Mouse (Mus musculus): ENCODE results near the gene 1110008P14Rik. TPM values are rescaled to one million over a fixed set of nuclear protein-coding genes. Genes with fewer than 3 reads are reported as not detected.

The 1110008P14Rik gene
- polyA plus RNA-seq, 1 experiment from 2014 or later: 34.0 TPM

DNA sequence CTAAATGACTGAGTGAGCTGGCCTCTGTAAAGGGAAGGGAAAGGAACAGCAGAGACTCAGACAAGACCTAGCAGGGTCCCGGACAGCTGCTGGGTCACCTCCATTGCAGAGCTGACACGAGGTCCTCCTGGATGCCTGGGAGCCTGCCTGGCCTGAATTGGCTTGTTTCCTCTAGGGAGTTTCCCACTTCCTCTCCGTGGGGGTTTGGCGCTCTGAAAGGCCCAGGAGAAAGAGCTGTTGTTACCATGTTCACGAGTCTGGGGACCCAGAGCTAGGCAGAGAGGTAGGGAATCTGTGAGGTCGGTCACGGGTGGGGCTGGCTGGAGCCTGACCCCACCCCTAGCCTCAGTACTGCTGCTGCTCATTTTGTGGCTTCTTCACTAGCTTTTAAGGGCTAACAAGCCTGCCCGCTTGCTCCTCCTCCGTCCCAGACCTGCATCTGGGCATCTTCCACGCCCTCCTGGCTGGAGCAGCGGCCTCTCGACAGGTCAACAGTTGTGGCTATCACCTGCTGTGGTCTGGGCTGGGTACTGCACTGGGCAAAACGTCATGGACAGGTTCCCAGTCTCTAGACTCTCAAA lies 31.2 kb downstream of the 1110008P14Rik start:
- Histone ChIP-seq H3K9me3 (ENCODE audit: control insufficient read depth, low read length) (no peaks in the 10 kb centered on the region), H3K4me1 (replicated peaks; ENCODE audit: control insufficient read depth, insufficient read depth, low read length) (peaks cover 11% of the 10 kb centered on the region), H3K4me2 (ENCODE audit: low read depth, low read length) (no peak overlapping the region), H3K9ac (ENCODE audit: low read length) (no peak overlapping the region), H3K36me3 (ENCODE audit: control insufficient read depth, insufficient read depth, low read length) (no peaks in the 10 kb centered on the region), H3K27me3 (ENCODE audit: control insufficient read depth, insufficient read depth, low read depth, low read length) (no peaks in the 10 kb centered on the region), H3K27ac (ENCODE audit: low read length) (no peak overlapping the region), H3K4me3 (ENCODE audit: low read length) (no peak overlapping the region)
- 50% methylated on average over 13 of the region's 13 CpGs for WGBS
- ATAC-seq (ENCODE audit: low read depth): no peak

DNA sequence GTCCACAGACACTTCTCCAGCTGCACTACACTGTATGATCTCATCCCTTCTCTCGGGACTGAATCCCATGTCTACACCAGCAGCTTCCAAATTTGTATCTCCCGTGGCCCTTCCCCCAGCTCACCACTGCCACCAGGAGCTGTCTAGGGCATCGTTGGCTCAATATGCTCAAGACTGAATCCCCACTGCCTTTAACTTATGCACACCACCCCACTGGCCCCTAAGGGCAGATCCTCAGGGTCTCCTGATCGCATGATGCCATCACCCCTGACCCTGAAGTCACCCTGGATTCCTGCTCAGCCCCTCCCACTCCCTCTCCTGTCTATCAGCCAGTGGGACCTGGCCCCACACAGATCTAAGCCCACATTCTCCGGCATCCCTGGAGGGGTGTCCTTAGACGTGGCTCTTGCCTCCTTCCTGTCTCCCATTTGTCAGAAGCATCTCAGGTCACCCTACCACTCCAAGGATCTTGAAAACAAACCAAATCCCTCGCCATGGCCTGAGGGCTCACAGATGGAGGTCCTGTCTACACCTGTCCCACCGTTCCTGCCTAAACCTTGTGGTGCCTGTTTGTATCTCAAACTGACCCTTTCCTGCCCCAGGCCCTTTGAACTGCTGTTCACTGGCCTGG lies 32.0 kb downstream of the 1110008P14Rik start:
- no peaks in the 10 kb centered on the region for H3K9me3 ChIP-seq (ENCODE audit: control insufficient read depth, low read length)
- ATAC-seq (ENCODE audit: low read depth): no peak
- H3K36me3 ChIP-seq (ENCODE audit: control insufficient read depth, insufficient read depth, low read length): no peaks in the 10 kb centered on the region
- no peak overlapping the region for H3K4me2 ChIP-seq (ENCODE audit: low read depth, low read length)
- H3K9ac ChIP-seq (ENCODE audit: low read length): no peak overlapping the region
- 45% methylated on average over 8 of the region's 8 CpGs for WGBS
- H3K4me3 ChIP-seq (ENCODE audit: low read length): no peak overlapping the region
- H3K27me3 ChIP-seq (ENCODE audit: control insufficient read depth, insufficient read depth, low read depth, low read length): no peaks in the 10 kb centered on the region
- peaks cover 11% of the 10 kb centered on the region for H3K4me1 ChIP-seq (replicated peaks; ENCODE audit: control insufficient read depth, insufficient read depth, low read length)
- no peak overlapping the region for H3K27ac ChIP-seq (ENCODE audit: low read length)

DNA sequence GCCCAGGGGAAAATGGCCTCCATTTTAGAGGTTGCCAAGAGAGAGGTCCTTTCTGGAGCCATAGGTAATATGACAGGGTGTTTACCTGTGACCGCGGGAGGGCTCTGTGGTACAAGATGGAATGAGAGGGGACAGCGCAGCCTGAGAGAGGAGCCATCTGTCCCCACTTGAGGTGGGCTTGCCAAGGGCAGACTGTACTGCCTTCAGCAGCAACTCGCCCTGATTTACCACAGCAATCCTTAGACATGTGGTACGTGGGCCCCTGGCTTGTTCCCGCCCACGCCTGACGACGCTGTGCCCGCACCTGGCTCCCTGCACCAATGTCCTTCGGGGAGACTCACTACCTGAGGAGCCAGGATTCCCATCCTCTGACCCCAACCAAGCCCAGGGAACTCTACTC lies 33.4 kb downstream of the 1110008P14Rik start:
- no peaks in the 10 kb centered on the region for H3K36me3 ChIP-seq (ENCODE audit: control insufficient read depth, insufficient read depth, low read length)
- H3K4me1 ChIP-seq (replicated peaks; ENCODE audit: control insufficient read depth, insufficient read depth, low read length): peaks cover 6% of the 10 kb centered on the region
- WGBS: 76% methylated on average over 11 of the region's 11 CpGs
- no peaks in the 10 kb centered on the region for H3K27me3 ChIP-seq (ENCODE audit: control insufficient read depth, insufficient read depth, low read depth, low read length)
- no peak overlapping the region for H3K27ac ChIP-seq (ENCODE audit: low read length)
- no peak overlapping the region for H3K9ac ChIP-seq (ENCODE audit: low read length)
- no peak overlapping the region for H3K4me3 ChIP-seq (ENCODE audit: low read length)
- no peak overlapping the region for H3K4me2 ChIP-seq (ENCODE audit: low read depth, low read length)
- ATAC-seq (ENCODE audit: low read depth): no peak
- H3K9me3 ChIP-seq (ENCODE audit: control insufficient read depth, low read length): no peaks in the 10 kb centered on the region

DNA sequence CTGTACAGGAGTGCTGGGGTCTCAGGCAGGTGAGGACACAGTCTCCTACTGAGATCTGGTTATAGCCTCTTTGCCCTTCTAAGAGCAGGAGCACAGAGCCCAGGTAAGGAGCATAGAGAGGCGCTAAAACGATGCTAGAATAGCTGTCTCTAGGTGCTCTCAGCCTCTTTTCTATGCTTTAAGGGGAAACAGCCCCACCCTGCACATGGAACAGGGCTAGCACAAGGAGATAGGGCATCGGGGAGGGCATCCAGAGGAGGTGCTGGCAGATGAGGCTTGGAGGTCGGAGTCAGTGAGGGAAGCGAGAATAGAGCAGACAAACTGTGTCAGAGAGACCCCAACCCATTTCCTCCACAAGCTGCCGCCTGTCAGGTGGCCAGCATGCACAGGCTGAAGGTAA lies 34.7 kb downstream of the 1110008P14Rik start:
- no peaks in the 10 kb centered on the region for H3K27me3 ChIP-seq (ENCODE audit: control insufficient read depth, insufficient read depth, low read depth, low read length)
- no peaks in the 10 kb centered on the region for H3K36me3 ChIP-seq (ENCODE audit: control insufficient read depth, insufficient read depth, low read length)
- no peak for ATAC-seq (ENCODE audit: low read depth)
- H3K4me2 ChIP-seq (ENCODE audit: low read depth, low read length): no peak overlapping the region
- no peak overlapping the region for H3K9ac ChIP-seq (ENCODE audit: low read length)
- 67% methylated on average over 6 of the region's 6 CpGs for WGBS
- peaks cover 3% of the 10 kb centered on the region; the same call in 1 of the 2 replicates for H3K4me1 ChIP-seq (replicated peaks; ENCODE audit: control insufficient read depth, insufficient read depth, low read length)
- H3K27ac ChIP-seq (ENCODE audit: low read length): no peak overlapping the region
- H3K4me3 ChIP-seq (ENCODE audit: low read length): no peak overlapping the region
- no peaks in the 10 kb centered on the region for H3K9me3 ChIP-seq (ENCODE audit: control insufficient read depth, low read length)

DNA sequence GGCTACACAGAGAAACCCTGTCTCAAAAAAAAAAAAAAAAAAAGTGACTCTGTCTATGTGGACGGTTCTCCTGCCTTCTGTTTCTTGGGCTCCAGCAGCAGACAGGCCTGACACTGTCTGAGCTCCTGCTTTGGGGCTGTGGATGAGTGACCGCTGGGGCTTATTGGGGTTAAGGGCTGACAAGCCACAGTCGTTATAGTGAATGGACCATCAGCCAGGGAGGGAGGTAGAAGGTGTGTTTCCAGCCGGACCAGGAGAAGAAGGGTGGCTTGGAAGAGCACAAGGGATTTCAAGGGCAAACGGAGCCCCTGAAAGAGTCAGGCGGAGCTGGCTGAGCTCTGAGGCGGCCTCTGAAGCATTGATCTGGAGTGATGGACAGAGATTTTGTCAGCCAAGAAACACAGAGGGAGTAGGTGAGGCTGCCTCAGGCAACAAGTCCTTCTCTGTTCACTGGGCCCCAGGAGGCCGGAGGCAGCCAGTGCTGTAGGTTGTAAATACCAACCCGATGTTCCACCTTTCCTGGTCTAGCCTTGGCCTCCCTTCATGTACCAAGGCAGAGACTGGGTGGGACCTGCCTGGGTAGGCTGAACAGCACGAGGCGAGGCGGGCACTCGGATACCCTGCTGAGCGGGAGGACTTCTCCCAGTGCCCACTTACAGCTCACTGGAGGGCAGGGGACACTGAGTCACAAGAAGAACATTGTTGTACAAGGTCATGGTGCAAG lies 37.0 kb downstream of the 1110008P14Rik start:
- H3K27ac ChIP-seq (ENCODE audit: low read length): no peak overlapping the region
- no peaks in the 10 kb centered on the region for H3K9me3 ChIP-seq (ENCODE audit: control insufficient read depth, low read length)
- 75% methylated on average over 14 of the region's 14 CpGs for WGBS
- no peak for ATAC-seq (ENCODE audit: low read depth)
- no peaks in the 10 kb centered on the region for H3K36me3 ChIP-seq (ENCODE audit: control insufficient read depth, insufficient read depth, low read length)
- no peaks in the 10 kb centered on the region for H3K4me1 ChIP-seq (replicated peaks; ENCODE audit: control insufficient read depth, insufficient read depth, low read length)
- no peak overlapping the region for H3K4me2 ChIP-seq (ENCODE audit: low read depth, low read length)
- H3K4me3 ChIP-seq (ENCODE audit: low read length): no peak overlapping the region
- H3K9ac ChIP-seq (ENCODE audit: low read length): no peak overlapping the region
- H3K27me3 ChIP-seq (ENCODE audit: control insufficient read depth, insufficient read depth, low read depth, low read length): no peaks in the 10 kb centered on the region

DNA sequence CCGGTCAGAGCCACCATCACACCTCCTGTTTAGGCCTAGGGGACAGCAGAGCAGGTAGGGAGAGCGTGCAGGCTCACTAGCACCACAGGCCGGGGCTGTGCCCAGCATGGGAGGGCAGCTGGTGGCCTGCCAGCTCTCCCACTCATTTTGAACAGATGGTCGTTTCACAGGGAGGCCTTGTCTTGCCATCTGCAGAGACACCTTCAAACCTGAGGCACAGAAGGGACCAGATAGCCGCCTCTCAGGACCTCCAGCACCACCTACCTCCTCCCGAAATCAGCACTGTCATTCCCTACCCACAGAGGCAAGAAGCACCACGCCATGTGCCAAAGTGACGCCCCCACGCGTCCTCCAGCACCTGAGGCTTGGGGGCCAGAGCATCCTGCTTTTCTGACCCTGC lies 37.7 kb downstream of the 1110008P14Rik start:
- H3K9ac ChIP-seq (ENCODE audit: low read length): no peak overlapping the region
- H3K27ac ChIP-seq (ENCODE audit: low read length): no peak overlapping the region
- H3K27me3 ChIP-seq (ENCODE audit: control insufficient read depth, insufficient read depth, low read depth, low read length): no peaks in the 10 kb centered on the region
- H3K9me3 ChIP-seq (ENCODE audit: control insufficient read depth, low read length): no peaks in the 10 kb centered on the region
- ATAC-seq (ENCODE audit: low read depth): no peak
- H3K4me1 ChIP-seq (replicated peaks; ENCODE audit: control insufficient read depth, insufficient read depth, low read length): no peaks in the 10 kb centered on the region
- WGBS: 71% methylated on average over 10 of the region's 10 CpGs
- no peak overlapping the region for H3K4me2 ChIP-seq (ENCODE audit: low read depth, low read length)
- H3K36me3 ChIP-seq (ENCODE audit: control insufficient read depth, insufficient read depth, low read length): no peaks in the 10 kb centered on the region
- no peak overlapping the region for H3K4me3 ChIP-seq (ENCODE audit: low read length)

DNA sequence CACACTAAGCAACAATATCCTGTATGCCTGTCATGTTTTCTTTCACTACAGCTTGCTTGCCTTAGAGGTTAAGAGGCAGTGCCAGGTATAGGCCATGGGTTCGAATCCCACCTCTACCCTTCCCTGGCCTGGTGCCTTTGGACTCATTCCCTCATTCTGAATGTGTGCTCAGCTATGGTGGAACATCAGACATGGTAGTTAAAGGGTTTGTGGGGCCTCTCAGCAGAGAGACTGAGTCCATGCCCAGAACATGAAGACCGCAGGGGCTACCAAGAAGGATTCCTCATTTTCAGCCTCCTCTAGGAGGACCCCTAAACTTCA lies 38.4 kb downstream of the 1110008P14Rik start:
- WGBS: 89% methylated on average over 2 of the region's 2 CpGs
- no peaks in the 10 kb centered on the region for H3K36me3 ChIP-seq (ENCODE audit: control insufficient read depth, insufficient read depth, low read length)
- no peak overlapping the region for H3K9ac ChIP-seq (ENCODE audit: low read length)
- ATAC-seq (ENCODE audit: low read depth): no peak
- no peak overlapping the region for H3K4me2 ChIP-seq (ENCODE audit: low read depth, low read length)
- H3K27me3 ChIP-seq (ENCODE audit: control insufficient read depth, insufficient read depth, low read depth, low read length): no peaks in the 10 kb centered on the region
- no peak overlapping the region for H3K4me3 ChIP-seq (ENCODE audit: low read length)
- H3K4me1 ChIP-seq (replicated peaks; ENCODE audit: control insufficient read depth, insufficient read depth, low read length): no peaks in the 10 kb centered on the region
- no peaks in the 10 kb centered on the region for H3K9me3 ChIP-seq (ENCODE audit: control insufficient read depth, low read length)
- H3K27ac ChIP-seq (ENCODE audit: low read length): no peak overlapping the region

DNA sequence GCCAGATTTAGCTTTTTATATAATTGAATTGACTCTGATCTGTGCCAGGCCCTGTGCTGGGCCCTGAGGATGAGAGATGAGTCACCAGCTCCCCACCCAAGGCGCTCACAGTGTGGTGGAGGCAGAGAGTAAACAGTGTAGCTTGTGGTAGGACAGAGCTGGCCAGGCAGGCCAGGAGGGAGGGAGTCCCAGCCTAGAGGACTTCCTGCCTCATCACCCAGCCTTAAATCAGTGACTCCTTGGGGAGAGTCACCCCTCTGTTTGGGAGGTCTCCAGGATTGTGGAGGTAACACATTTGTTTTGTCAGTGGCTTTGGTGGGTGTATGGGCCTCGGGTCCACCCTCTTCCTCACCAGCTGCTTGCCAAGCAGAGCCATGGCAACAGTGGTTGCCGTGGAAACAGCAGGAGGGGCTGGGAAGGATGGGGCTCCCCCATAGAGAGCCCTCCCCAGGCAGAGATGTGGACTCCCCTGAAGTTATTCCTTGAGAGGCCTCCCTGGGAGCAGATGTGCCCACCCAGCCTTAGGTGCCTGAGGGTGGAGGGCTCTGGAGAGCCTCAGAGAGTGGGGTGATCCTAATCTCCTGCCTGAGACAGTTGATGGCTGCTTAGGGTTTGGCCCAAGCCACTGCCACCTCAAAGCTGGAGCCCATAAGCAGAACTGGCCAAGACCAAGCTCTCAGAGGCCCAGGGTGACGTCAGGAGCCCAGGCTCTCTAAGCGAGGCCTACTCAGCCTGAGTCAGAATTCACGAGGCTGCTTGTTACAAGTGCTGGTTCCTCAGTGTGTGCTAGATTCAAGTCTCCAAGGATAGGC lies 39.0 kb downstream of the 1110008P14Rik start:
- peak; percentile 42; the same call in 1 of the 2 replicates for ATAC-seq (ENCODE audit: low read depth)
- Histone ChIP-seq H3K27ac (ENCODE audit: low read length) (no peak overlapping the region), H3K4me1 (replicated peaks; ENCODE audit: control insufficient read depth, insufficient read depth, low read length) (no peaks in the 10 kb centered on the region), H3K4me2 (ENCODE audit: low read depth, low read length) (no peak overlapping the region), H3K9ac (ENCODE audit: low read length) (no peak overlapping the region), H3K27me3 (ENCODE audit: control insufficient read depth, insufficient read depth, low read depth, low read length) (no peaks in the 10 kb centered on the region), H3K36me3 (ENCODE audit: control insufficient read depth, insufficient read depth, low read length) (no peaks in the 10 kb centered on the region), H3K9me3 (ENCODE audit: control insufficient read depth, low read length) (no peaks in the 10 kb centered on the region), H3K4me3 (ENCODE audit: low read length) (no peak overlapping the region)
- WGBS: 69% methylated on average over 6 of the region's 6 CpGs

DNA sequence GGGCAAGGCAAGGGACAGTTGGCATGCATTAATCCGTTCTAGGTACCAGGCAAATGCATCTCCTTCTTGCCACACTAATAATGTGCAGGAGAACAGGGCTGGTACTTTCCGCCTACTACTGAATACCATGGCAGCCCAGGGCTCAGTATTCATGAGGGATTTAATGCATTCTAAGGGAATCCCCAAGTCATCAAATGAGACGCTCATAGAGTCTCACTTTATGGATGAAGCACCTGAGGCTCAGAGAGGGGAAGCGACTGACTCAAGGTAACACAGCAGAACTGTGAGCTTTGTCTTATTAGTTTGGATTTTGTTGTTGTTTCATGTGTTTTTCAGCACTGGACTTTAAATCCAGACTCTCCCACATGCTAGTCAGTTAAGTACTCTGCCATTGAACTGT lies 39.7 kb downstream of the 1110008P14Rik start:
- Histone ChIP-seq H3K27ac (ENCODE audit: low read length) (no peak overlapping the region), H3K4me3 (ENCODE audit: low read length) (no peak overlapping the region), H3K9ac (ENCODE audit: low read length) (no peak overlapping the region), H3K4me2 (ENCODE audit: low read depth, low read length) (no peak overlapping the region), H3K27me3 (ENCODE audit: control insufficient read depth, insufficient read depth, low read depth, low read length) (no peaks in the 10 kb centered on the region), H3K9me3 (ENCODE audit: control insufficient read depth, low read length) (no peaks in the 10 kb centered on the region), H3K36me3 (ENCODE audit: control insufficient read depth, insufficient read depth, low read length) (no peaks in the 10 kb centered on the region), H3K4me1 (replicated peaks; ENCODE audit: control insufficient read depth, insufficient read depth, low read length) (no peaks in the 10 kb centered on the region)
- no peak for ATAC-seq (ENCODE audit: low read depth)
- 91% methylated on average over 4 of the region's 4 CpGs for WGBS

Data from lung, embryonic 16.5 days (tissue).